Mouse (Mus musculus): ENCODE data around the gene Zfpl1. TPM values are rescaled to one million over a fixed set of nuclear protein-coding genes. Genes with fewer than 3 reads are reported as not detected.
A peak's percentile ranks its signal among the peaks of the same experiment; 100 is the strongest.

Zfpl1 gene
- total RNA-seq, 2 experiments from 2014 or later = 11.9 to 30.2 TPM

DNA sequence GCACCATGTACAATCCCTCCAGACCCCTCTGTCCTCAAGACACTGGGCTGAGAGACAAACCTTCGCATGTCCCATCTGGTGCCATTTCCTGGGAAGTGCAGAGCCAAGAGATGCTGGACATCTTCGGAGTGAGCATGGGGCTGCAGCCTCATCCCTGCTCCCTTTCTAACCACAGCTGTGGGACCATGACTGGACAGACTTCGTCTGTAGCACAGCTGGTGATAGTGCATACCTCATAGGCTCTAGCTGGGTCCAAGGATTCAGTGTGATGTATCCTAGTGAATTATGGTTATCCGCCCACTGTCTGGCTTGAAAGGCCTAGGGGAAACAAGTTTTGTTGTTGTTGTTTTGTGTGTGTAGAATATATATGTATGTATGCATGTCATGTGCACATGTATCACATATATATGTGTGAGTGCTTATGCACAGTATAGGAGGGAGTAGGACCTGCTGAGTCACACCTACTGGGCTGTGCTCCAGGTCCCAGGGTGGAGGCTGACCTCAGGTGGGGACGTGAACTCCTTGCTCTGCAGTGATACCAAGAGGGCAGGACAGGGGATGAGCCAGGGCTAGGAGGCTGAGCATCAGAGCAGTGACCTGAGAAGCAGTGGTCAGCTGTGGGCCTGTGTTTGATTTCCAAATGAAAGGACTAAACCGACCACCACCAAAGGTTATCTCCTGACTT is 17.6 kb upstream of the Zfpl1 start:
- ATAC-seq (replicated peaks; ENCODE audit: poor library complexity, severe bottlenecking) = no peak

DNA sequence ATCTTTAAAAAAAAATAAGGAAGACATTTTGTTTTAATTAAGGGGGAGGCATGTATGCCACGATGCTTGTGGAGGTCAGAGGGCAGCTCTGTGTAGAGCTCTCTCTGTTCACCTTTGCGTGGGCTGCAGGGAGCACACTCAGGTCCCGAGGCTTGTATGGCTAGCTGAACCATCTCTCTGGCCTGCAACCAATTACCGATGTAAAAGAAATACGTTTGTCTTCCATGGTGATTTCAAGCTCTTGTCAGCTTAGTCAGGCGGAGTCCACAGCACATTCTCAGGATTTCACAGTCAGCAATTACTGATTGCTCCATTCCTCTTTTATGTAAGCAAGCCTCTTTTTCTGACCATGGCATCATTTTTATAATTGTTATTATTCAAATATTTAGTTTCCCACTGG is 16.4 kb upstream of the Zfpl1 start:
- ATAC-seq (replicated peaks; ENCODE audit: poor library complexity, severe bottlenecking) = no peak

DNA sequence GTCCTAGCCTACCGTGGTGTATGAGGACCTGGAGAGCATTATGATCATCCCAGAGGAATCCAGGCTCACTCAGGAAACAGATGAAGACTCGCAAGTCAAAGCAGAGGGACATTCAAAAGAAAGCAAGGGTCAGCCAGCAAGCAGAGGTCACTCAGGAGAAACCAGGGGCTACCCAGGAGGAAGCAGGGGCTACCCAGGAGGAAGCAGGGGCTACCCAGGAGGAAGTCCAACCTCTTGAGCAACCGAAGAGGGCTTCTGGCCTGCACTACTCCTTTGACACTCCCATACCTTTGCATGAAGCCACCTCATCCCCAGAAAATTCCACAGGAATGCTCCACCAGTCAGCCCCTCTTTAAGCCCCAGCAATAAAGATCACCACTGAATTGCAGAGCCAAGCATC is 13.1 kb upstream of the Zfpl1 start:
- peak; percentile 70 for ATAC-seq (replicated peaks; ENCODE audit: poor library complexity, severe bottlenecking)

DNA sequence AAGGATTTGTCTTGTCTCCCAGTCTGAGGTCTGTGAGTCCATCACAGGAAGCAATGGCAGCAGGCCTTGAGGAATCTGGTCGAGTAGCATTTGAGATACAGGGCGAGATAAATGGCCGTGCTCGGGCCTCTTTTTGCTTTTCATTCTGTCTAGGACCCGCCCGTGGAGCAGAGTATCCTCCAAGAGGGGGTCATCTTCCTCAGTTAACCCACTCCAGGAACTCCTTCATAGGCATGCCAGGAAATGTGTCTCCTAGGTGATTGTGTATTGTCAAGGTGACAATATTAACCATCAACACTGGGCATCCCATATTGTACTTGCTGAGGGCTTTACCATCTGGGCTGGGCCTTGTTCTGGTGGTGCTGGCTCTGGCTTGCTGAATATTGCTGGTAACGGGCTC is 9.4 kb upstream of the Zfpl1 start, which contains the start of gene AC131692.1:
TSS of gene AC131692.1 (plus strand) at position 301 of the 400 bp plus-strand sequence.
- no peak for ATAC-seq (replicated peaks; ENCODE audit: poor library complexity, severe bottlenecking)

DNA sequence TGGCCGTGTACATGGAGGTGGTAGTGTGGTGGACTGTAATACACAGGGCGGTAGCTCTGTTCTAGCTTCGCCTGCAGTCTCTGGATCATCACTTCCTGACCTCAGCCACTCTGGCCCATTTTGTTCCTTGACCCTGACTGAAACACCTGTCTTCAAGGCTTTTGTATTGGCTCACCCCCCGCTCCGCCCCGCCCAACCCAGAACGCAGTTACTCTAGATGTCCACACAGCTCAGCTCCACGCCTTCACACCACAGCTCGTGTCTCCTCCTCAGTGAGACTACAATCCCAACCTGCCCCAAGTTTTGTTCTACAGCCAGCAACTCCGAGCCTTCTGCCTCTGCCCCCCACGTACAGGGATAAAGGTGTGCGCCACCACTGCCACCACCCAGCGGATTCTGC is 4.1 kb upstream of the Zfpl1 start:
- ATAC-seq (replicated peaks; ENCODE audit: poor library complexity, severe bottlenecking) = no peak

DNA sequence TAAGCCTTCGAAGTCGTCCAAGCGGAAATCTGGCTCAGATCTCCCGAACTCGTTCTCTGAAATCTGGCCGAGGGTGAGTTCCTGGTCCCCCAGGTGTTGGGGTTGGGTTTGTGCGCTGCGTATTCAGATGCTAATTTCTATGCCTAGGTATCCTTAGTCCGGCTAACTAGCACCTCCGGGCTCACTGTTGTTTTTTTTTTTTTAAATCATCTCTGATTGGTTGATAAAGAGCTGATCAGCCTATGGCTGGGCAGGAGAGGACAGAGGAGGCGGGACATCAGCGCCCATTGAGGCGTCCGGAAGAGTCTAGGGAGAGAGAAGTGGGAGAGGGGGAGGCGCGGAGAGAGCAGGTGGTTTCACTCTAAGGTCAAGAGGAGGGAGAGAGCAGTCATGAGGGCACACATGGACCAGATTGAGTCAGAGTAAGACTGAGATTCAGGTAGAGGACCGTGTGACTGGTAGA is 692 bp upstream of the Zfpl1 start:
- peak; percentile 84 for ATAC-seq (replicated peaks; ENCODE audit: poor library complexity, severe bottlenecking)

DNA sequence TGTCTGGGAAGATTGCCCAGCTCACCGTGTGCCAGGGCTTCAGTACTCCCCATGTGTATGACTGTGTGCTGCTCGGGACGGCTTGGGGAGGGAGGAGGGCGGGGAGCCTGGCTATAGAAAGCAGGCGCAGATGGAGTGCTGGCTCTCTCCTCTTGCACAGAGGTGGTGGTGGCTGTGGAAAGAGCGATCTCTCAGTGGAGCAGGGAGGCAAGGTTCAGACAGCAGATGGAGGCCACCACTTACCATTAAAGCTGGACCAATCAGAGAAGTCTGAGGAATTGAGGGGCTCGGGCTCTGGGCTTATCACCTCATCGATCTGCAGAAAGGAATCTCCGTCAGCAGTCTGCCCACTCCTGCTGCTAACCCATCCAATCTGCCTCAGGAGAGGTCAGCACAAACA is 2.6 kb downstream of the Zfpl1 start, which contains the start of gene Gm28374:
TSS of gene Gm28374 (minus strand) at position 101 of the 400 bp plus-strand sequence.
- no peak for ATAC-seq (replicated peaks; ENCODE audit: poor library complexity, severe bottlenecking)

DNA sequence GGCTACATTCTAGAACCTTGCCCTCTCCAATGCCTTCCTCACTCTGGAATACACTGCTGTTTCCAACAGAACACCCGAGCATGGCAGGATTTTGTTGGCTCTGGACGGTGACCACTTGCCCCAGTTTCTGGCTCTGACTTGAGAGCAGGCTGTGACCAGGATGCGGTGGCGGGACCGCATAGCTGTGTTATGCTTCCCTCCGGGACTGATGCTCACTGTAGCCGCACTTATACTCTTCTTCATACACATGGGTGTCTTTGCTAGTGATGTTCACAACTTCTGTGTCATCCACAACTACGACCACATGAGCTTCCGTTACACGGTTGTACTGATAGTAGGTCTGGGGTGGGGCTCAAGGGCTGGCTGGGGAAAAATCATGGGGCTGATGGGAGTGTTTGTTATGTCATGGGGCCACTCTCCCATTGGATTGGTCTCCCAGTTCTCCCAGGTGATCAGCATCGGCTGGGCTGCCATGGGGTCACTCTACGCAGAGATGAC is 4.7 kb downstream of the Zfpl1 start, which contains the start of gene Tmem262:
TSS of gene Tmem262 (plus strand) at position 51 of the 498 bp plus-strand sequence.
- no peak for ATAC-seq (replicated peaks; ENCODE audit: poor library complexity, severe bottlenecking)

DNA sequence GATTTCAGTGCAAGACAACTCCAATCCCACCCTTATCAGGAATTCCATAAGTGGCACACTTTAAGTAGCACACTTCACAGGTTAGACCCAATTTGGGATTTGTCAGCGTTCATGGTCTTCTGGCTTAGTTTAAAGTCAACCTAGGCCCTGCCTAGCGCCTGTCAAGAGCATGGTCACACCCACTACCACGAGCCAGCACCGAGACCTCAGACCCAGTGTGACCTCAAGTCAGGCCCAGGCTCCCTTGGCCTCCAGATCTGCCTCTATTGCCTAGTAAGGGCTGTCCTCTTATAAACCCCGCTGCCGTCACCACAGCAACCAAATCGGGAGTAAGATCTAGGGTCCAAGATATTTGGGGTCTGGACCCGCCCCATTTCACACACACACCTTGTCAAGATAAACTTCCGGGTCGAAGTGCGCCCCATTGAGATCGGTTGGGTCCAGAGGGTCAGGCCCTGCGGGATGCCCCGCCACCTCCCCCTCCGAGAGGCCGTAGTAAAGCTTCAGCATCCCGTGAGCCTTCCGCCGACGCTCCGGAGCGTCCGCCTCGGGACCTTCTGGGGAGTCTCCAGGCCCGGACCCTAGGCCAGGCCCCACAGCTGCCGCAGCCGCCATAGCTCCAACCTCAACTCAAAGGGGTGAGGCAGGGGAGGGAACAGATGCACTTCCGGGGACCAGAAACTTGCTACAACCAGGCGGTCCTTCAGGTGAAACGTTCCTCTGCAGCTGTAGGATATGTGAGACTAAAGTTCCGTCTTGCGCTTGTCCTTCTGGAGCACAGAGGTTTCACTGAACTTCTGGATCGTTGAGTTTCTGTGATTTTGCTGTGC is 8.0 kb downstream of the Zfpl1 start, which contains the start of gene Vps51:
TSS of gene Vps51 (minus strand) at position 668 of the 830 bp plus-strand sequence.
- peak; percentile 92 for ATAC-seq (replicated peaks; ENCODE audit: poor library complexity, severe bottlenecking)

DNA sequence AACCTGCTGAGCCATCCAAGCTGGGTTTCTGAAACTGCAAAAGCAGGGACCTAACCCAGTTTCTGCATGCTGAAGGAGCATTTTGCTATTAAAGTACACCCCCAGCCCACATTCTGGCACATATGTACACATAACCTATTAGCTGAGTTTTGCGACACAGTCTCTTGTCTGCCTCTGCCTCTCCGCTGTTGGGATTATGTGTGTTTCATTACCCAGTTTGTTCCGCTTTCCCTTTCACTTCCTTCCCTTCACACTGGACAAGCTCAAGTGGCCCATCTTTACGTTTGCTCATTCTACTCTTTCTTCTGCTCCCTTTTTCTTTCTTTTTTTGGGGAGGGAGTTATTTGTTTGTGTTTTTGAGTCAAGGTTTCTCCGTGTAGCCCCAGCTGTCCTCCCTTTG is 10.9 kb downstream of the Zfpl1 start:
- ATAC-seq (replicated peaks; ENCODE audit: poor library complexity, severe bottlenecking) = peak; percentile 64

DNA sequence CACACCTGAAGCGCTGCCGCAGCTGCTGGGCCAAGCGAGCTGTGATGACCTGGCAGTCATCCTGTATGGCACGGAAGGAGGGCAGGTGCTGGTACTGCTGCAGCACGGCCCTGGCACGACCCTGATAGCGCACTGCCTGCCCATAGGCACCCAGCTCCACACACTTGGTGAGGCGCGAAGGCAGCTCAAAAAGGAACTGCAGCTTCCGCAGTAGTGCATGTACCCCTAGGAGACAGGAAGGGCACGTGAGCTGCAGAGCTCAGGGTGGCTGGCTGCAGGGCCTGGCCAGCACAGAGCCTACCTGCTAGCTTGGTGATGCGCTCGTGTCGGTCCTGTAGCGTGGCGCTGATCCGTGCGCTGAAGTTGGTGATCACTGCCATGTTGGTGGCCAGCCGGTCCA is 13.5 kb downstream of the Zfpl1 start:
- no peak for ATAC-seq (replicated peaks; ENCODE audit: poor library complexity, severe bottlenecking)

DNA sequence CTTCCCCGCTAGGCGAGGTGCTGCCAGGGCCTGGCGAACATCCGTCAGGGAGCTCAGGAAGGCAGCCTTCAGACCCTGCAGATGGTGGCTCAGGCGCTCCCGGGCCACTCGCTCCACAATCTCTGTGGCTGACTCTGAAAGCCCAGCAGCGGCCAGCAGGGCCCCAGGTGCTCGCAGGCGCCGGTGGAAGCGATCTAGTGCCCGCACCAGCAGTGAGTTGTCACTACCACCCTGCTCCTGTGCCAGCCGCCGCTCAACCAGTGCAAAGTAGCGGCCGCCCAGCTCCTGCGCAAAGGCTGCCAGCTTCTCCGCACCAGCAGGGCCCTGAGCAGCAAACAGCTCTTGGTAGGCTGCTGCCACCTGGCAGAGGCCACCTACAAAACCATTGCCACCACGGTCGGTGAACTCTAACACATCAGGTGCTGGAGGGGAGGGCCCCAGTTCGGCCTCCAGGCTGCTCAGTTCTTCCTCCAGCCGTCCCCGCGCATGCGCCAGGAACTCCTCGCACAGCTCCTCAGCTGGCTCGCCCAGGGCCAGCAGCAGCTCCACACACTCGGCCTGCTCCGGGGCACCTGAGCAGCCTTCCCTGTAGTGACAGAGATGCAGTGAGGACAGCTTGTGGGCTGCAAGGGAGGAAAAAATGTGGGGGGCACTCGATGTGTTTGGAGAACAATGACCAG is 14.0 kb downstream of the Zfpl1 start:
- ATAC-seq (replicated peaks; ENCODE audit: poor library complexity, severe bottlenecking) = no peak

DNA sequence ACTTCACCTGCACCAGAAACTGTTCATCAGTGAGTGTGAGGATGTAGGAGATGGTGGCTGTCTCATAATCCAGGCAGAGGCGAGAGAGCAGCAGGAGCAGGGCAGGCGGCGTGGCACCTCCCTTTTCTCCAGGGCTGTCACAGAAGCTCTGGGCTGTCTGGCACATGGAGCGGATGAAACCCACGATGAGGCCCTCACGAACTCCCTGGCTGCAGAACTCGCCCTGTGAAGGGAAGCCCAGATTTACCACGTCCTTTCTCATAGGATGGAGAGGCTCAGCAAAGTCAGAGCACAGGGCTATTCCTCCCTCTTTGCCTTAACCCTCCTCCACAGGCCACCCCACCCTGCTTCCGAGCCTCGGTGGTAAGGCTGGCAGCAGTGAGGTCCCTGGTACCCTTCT is 14.9 kb downstream of the Zfpl1 start:
- no peak for ATAC-seq (replicated peaks; ENCODE audit: poor library complexity, severe bottlenecking)

DNA sequence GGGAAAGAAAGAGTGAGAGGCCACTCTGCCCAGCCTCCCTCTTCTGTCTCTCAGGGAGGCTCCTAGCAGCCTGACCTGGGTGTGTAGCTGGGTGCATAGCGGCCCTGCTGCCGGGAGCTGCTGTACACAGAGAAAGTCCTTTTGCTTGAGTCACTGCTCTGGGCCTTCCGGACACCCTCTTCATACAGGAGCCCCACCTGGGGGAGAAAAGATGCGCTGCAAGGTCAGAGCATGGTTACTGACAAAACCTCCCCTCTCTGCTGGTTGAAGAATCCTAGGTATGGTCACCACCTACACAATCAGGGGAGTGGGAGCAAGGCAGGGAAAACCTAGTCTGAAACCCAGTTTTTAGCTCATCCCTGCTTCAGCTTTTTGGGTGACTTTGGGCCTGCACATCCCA is 15.8 kb downstream of the Zfpl1 start:
- no peak for ATAC-seq (replicated peaks; ENCODE audit: poor library complexity, severe bottlenecking)

DNA sequence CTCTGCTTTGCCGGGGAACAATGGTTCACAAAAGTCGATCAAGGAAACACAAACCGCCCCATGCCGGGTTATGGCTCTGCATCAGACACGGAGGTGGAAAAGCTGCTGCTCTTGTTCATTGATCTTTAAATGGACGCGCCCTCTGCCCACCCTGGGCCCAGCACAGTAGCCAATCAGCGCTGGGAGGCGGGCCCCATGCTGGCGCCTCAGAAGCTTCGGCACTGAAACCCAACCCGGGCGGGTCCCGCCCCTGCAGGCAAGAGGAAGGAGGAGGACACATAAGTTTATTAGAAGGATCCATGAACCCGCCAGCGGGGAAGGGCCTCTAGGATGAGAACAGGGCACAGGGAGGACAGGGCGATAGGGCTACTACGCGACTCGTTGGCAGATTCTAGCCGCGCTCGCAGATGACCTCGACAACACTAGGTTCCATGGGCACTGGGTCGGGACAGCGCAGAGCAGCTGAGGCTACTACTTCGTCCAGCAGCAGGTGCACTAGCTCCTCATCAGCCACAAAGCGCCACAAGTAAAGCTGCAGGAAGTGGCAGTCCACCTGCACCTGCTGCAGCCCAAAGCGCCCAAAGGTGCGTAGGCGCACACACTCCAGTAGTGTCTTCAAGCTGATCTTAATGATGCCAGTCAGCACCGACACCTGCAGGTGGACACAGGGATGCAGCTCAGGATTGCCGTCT is 16.9 kb downstream of the Zfpl1 start, which contains the start of gene Tm7sf2:
TSS of gene Tm7sf2 (minus strand) at position 650 of the 692 bp plus-strand sequence.
- ATAC-seq (replicated peaks; ENCODE audit: poor library complexity, severe bottlenecking) = peak; percentile 88

DNA sequence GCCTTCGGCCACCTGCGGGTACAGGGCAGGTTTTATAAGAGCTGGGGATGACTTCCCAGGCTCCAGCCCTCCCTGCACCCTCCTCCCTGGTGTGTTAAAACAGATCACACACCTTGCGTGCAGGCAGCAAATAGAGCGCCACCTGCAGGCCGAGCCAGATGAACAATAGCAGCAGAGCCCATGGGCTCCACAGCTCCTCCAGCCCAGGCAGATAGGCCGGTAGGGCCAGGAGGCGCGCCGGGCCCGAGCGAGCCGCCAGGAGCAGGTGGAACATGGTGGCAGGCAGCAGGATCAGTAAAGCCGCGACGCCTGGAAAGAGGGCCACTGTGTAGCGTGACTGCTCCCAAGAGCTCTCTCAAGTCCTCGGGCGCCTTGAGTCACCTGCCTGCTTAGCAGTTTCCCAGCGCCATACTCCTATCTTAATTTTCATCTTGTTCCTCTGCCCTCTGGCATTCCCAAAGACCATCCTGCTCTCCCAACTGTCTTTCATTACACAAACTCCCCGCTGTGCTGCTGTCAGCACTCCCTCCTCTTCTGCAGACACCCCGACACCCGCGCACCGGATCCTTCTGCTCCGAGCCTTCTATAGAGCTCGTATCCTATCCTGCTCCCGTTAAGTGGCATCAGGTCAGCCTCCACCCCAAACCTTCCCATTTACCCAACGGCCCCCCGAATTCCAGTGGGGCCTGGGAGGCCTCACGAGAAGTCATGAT is 17.6 kb downstream of the Zfpl1 start:
- peak; percentile 67 for ATAC-seq (replicated peaks; ENCODE audit: poor library complexity, severe bottlenecking)

DNA sequence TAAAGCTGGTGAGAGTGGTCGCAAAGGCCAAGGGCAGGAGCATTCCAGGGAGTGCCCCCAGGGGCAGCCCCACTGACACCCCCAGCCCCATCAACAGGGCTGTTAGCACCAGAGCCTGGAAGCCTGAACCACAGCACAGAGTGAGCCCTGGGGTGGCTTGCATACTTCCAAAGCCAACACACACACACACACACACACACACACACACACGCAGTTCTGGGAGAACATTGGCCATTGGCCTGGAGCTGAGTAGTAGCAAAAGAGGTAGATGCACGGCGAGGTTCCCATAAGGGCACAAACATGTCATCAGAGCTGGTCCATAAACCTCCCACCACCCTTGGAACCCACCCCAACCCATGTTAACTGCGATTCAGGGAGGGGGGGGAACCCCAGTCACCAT is 18.2 kb downstream of the Zfpl1 start:
- no peak for ATAC-seq (replicated peaks; ENCODE audit: poor library complexity, severe bottlenecking)

DNA sequence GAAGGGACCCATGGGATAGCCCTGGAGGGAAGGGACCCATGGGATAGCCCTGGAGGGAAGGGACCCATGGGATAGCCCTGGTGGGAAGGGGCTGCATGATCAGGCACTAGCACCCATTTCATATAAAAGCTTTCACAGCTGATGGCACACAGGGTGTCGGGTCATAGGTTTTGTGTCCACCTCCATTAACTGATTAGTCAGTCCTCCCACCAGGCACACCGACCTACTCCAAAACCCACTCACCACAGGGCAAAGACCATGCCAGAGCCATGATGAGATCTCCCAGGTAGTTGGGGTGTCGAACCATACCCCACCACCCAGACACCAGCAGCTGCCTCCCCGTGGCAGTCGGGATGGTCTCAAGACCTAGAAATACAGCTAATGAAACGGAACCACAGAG is 21.7 kb downstream of the Zfpl1 start:
- no peak for ATAC-seq (replicated peaks; ENCODE audit: poor library complexity, severe bottlenecking)

DNA sequence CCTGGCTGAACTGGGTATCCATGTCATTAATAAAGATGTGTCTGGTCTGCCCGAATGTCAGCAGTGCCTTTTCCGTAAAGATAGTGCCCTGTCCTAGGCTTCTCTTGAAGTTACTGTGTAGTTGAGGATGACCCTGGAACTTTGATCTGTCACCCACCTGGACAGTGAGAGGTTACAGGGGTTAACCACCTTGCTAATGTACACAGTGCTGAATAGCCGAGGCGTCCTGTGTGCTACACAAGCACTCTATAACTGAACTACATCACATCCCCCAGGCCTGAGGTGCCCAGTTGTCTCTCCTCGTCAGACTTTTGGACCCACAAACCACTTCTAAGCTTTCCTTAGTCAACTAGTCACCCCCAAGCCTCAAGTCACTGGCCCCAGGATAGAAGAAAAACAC is 22.3 kb downstream of the Zfpl1 start:
- ATAC-seq (replicated peaks; ENCODE audit: poor library complexity, severe bottlenecking) = no peak
